Mouse (Mus musculus): ENCODE results near the gene Lsamp. TPM values are rescaled to one million over a fixed set of nuclear protein-coding genes. Genes with fewer than 3 reads are reported as not detected.

Lsamp gene
- polyA plus RNA-seq, 1 experiment from 2014 or later, result 21.5 TPM

- ATAC-seq (replicated peaks; ENCODE audit: low FRiP score) (no peak), DNase-seq (ENCODE audit: low spot score) (no peak)
- no peak overlapping the region for H3K4me3 ChIP-seq (ENCODE audit: low read depth, low read length)
- H3K9ac ChIP-seq (ENCODE audit: low read length), result no peak overlapping the region
- H3K27me3 ChIP-seq (ENCODE audit: control insufficient read depth, insufficient read depth, low read length), result no peaks in the 10 kb centered on the region
- no peak overlapping the region for H3K4me2 ChIP-seq (ENCODE audit: low read depth, low read length, severe bottlenecking)
- no peaks in the 10 kb centered on the region for H3K36me3 ChIP-seq (ENCODE audit: control insufficient read depth, insufficient read depth, low read length)
- no peak overlapping the region for H3K27ac ChIP-seq (ENCODE audit: low read depth, low read length)
- 70% methylated on average over 2 of the region's 2 CpGs for WGBS
- no peaks in the 10 kb centered on the region for H3K9me3 ChIP-seq (ENCODE audit: control insufficient read depth, low read length)
- no peaks in the 10 kb centered on the region for H3K4me1 ChIP-seq (replicated peaks; ENCODE audit: control insufficient read depth, insufficient read depth, low read length)
Observed at GRCm38 (mm10) chr16:40708558-40708957, 724.4 kb downstream of the Lsamp start.

GRCm38 (mm10) chr16:40709574-40709973 lies 725.4 kb downstream of the Lsamp start:
- Histone ChIP-seq H3K9ac (ENCODE audit: low read length) (no peak overlapping the region), H3K4me2 (ENCODE audit: low read depth, low read length, severe bottlenecking) (no peak overlapping the region), H3K36me3 (ENCODE audit: control insufficient read depth, insufficient read depth, low read length) (no peaks in the 10 kb centered on the region), H3K4me3 (ENCODE audit: low read depth, low read length) (no peak overlapping the region), H3K27ac (ENCODE audit: low read depth, low read length) (no peak overlapping the region), H3K27me3 (ENCODE audit: control insufficient read depth, insufficient read depth, low read length) (no peaks in the 10 kb centered on the region), H3K4me1 (replicated peaks; ENCODE audit: control insufficient read depth, insufficient read depth, low read length) (no peaks in the 10 kb centered on the region), H3K9me3 (ENCODE audit: control insufficient read depth, low read length) (no peaks in the 10 kb centered on the region)
- no peak for DNase-seq (ENCODE audit: low spot score)
- no peak for ATAC-seq (replicated peaks; ENCODE audit: low FRiP score)
- WGBS, result 60% methylated on average over 4 of the region's 4 CpGs

- H3K4me3 ChIP-seq (ENCODE audit: low read depth, low read length), result no peak overlapping the region
- H3K9ac ChIP-seq (ENCODE audit: low read length), result no peak overlapping the region
- no peak overlapping the region for H3K4me2 ChIP-seq (ENCODE audit: low read depth, low read length, severe bottlenecking)
- DNase-seq (ENCODE audit: low spot score), result no peak
- H3K27ac ChIP-seq (ENCODE audit: low read depth, low read length), result no peak overlapping the region
- WGBS, result 76% methylated on average over 3 of the region's 3 CpGs
- no peaks in the 10 kb centered on the region for H3K27me3 ChIP-seq (ENCODE audit: control insufficient read depth, insufficient read depth, low read length)
- no peaks in the 10 kb centered on the region for H3K9me3 ChIP-seq (ENCODE audit: control insufficient read depth, low read length)
- no peaks in the 10 kb centered on the region for H3K36me3 ChIP-seq (ENCODE audit: control insufficient read depth, insufficient read depth, low read length)
- ATAC-seq (replicated peaks; ENCODE audit: low FRiP score), result no peak
- H3K4me1 ChIP-seq (replicated peaks; ENCODE audit: control insufficient read depth, insufficient read depth, low read length), result no peaks in the 10 kb centered on the region
Observed at GRCm38 (mm10) chr16:40710068-40710467, 725.9 kb downstream of the Lsamp start.

GRCm38 (mm10) chr16:40710491-40710890 lies 726.3 kb downstream of the Lsamp start:
- ATAC-seq (replicated peaks; ENCODE audit: low FRiP score), result no peak
- 83% methylated on average over 5 of the region's 5 CpGs for WGBS

GRCm38 (mm10) chr16:40713725-40714124 lies 729.6 kb downstream of the Lsamp start:
- no peak overlapping the region for H3K27ac ChIP-seq (ENCODE audit: low read depth, low read length)
- WGBS, result 74% methylated on average over 3 of the region's 3 CpGs
- no peaks in the 10 kb centered on the region for H3K36me3 ChIP-seq (ENCODE audit: control insufficient read depth, insufficient read depth, low read length)
- H3K9me3 ChIP-seq (ENCODE audit: control insufficient read depth, low read length), result no peaks in the 10 kb centered on the region
- no peaks in the 10 kb centered on the region for H3K4me1 ChIP-seq (replicated peaks; ENCODE audit: control insufficient read depth, insufficient read depth, low read length)
- no peak overlapping the region for H3K9ac ChIP-seq (ENCODE audit: low read length)
- no peaks in the 10 kb centered on the region for H3K27me3 ChIP-seq (ENCODE audit: control insufficient read depth, insufficient read depth, low read length)
- no peak overlapping the region for H3K4me2 ChIP-seq (ENCODE audit: low read depth, low read length, severe bottlenecking)
- H3K4me3 ChIP-seq (ENCODE audit: low read depth, low read length), result no peak overlapping the region
- DNase-seq (ENCODE audit: low spot score) (no peak), ATAC-seq (replicated peaks; ENCODE audit: low FRiP score) (no peak)

More at GRCm38 (mm10) chr16:40710491-40710890, 726.3 kb downstream of the Lsamp start:
- H3K4me1 ChIP-seq (replicated peaks; ENCODE audit: control insufficient read depth, insufficient read depth, low read length), result no peaks in the 10 kb centered on the region
- H3K9ac ChIP-seq (ENCODE audit: low read length), result no peak overlapping the region
- H3K4me3 ChIP-seq (ENCODE audit: low read depth, low read length), result no peak overlapping the region
- no peak for DNase-seq (ENCODE audit: low spot score)
- no peaks in the 10 kb centered on the region for H3K36me3 ChIP-seq (ENCODE audit: control insufficient read depth, insufficient read depth, low read length)
- no peak overlapping the region for H3K27ac ChIP-seq (ENCODE audit: low read depth, low read length)
- H3K4me2 ChIP-seq (ENCODE audit: low read depth, low read length, severe bottlenecking), result no peak overlapping the region
- H3K9me3 ChIP-seq (ENCODE audit: control insufficient read depth, low read length), result no peaks in the 10 kb centered on the region
- H3K27me3 ChIP-seq (ENCODE audit: control insufficient read depth, insufficient read depth, low read length), result no peaks in the 10 kb centered on the region

GRCm38 (mm10) chr16:40739015-40739414 lies 754.9 kb downstream of the Lsamp start:
- H3K4me2 ChIP-seq (ENCODE audit: low read depth, low read length, severe bottlenecking), result no peak overlapping the region
- 37% methylated on average over 6 of the region's 6 CpGs for WGBS
- no peaks in the 10 kb centered on the region for H3K27me3 ChIP-seq (ENCODE audit: control insufficient read depth, insufficient read depth, low read length)
- ATAC-seq (replicated peaks; ENCODE audit: low FRiP score), result peak; percentile 70
- no peak overlapping the region for H3K27ac ChIP-seq (ENCODE audit: low read depth, low read length)
- H3K9me3 ChIP-seq (ENCODE audit: control insufficient read depth, low read length), result no peaks in the 10 kb centered on the region
- no peaks in the 10 kb centered on the region for H3K4me1 ChIP-seq (replicated peaks; ENCODE audit: control insufficient read depth, insufficient read depth, low read length)
- H3K4me3 ChIP-seq (ENCODE audit: low read depth, low read length), result no peak overlapping the region
- DNase-seq (ENCODE audit: low spot score), result peak; percentile 82
- H3K9ac ChIP-seq (ENCODE audit: low read length), result no peak overlapping the region
- H3K36me3 ChIP-seq (ENCODE audit: control insufficient read depth, insufficient read depth, low read length), result no peaks in the 10 kb centered on the region

GRCm38 (mm10) chr16:40739771-40740170 lies 755.6 kb downstream of the Lsamp start:
- Histone ChIP-seq H3K27ac (ENCODE audit: low read depth, low read length) (no peak overlapping the region), H3K36me3 (ENCODE audit: control insufficient read depth, insufficient read depth, low read length) (no peaks in the 10 kb centered on the region), H3K4me2 (ENCODE audit: low read depth, low read length, severe bottlenecking) (no peak overlapping the region), H3K4me1 (replicated peaks; ENCODE audit: control insufficient read depth, insufficient read depth, low read length) (no peaks in the 10 kb centered on the region), H3K9me3 (ENCODE audit: control insufficient read depth, low read length) (no peaks in the 10 kb centered on the region), H3K27me3 (ENCODE audit: control insufficient read depth, insufficient read depth, low read length) (no peaks in the 10 kb centered on the region), H3K4me3 (ENCODE audit: low read depth, low read length) (no peak overlapping the region), H3K9ac (ENCODE audit: low read length) (no peak overlapping the region)
- no peak for DNase-seq (ENCODE audit: low spot score)
- WGBS, result 83% methylated on average over 6 of the region's 6 CpGs
- no peak for ATAC-seq (replicated peaks; ENCODE audit: low FRiP score)

GRCm38 (mm10) chr16:40740273-40740672 lies 756.1 kb downstream of the Lsamp start:
- whole genome bisulfite sequencing, result 83% methylated on average over 8 of the region's 8 CpGs
- Histone ChIP-seq H3K9ac (ENCODE audit: low read length) (no peak overlapping the region), H3K27me3 (ENCODE audit: control insufficient read depth, insufficient read depth, low read length) (no peaks in the 10 kb centered on the region), H3K4me2 (ENCODE audit: low read depth, low read length, severe bottlenecking) (no peak overlapping the region), H3K27ac (ENCODE audit: low read depth, low read length) (no peak overlapping the region), H3K36me3 (ENCODE audit: control insufficient read depth, insufficient read depth, low read length) (no peaks in the 10 kb centered on the region), H3K4me1 (replicated peaks; ENCODE audit: control insufficient read depth, insufficient read depth, low read length) (no peaks in the 10 kb centered on the region), H3K4me3 (ENCODE audit: low read depth, low read length) (no peak overlapping the region), H3K9me3 (ENCODE audit: control insufficient read depth, low read length) (no peaks in the 10 kb centered on the region)
- ATAC-seq (replicated peaks; ENCODE audit: low FRiP score), result no peak
- DNase-seq (ENCODE audit: low spot score), result no peak

- ATAC-seq (replicated peaks; ENCODE audit: low FRiP score) (no peak), DNase-seq (ENCODE audit: low spot score) (no peak)
- no peaks in the 10 kb centered on the region for H3K4me1 ChIP-seq (replicated peaks; ENCODE audit: control insufficient read depth, insufficient read depth, low read length)
- no peak overlapping the region for H3K9ac ChIP-seq (ENCODE audit: low read length)
- H3K36me3 ChIP-seq (ENCODE audit: control insufficient read depth, insufficient read depth, low read length), result no peaks in the 10 kb centered on the region
- no peaks in the 10 kb centered on the region for H3K9me3 ChIP-seq (ENCODE audit: control insufficient read depth, low read length)
- no peak overlapping the region for H3K4me3 ChIP-seq (ENCODE audit: low read depth, low read length)
- no peak overlapping the region for H3K4me2 ChIP-seq (ENCODE audit: low read depth, low read length, severe bottlenecking)
- H3K27me3 ChIP-seq (ENCODE audit: control insufficient read depth, insufficient read depth, low read length), result no peaks in the 10 kb centered on the region
- WGBS, result 71% methylated on average over 1 of the region's 1 CpGs
- no peak overlapping the region for H3K27ac ChIP-seq (ENCODE audit: low read depth, low read length)
Observed at GRCm38 (mm10) chr16:40827191-40827590, 843.0 kb downstream of the Lsamp start.

Data from forebrain, embryonic 11.5 days (tissue).